Mouse (Mus musculus) heart, embryonic 14.5 days (tissue): Measurements from ENCODE around the gene Ppm1n. TPM values are rescaled to one million over a fixed set of nuclear protein-coding genes. Genes with fewer than 3 reads are reported as not detected.

ENCODE experiments used
- ATAC-seq: fragments of 200-750 bp; cut with Nextera tagmentation; 2 replicates; pipeline ENCODE4 v1.8.0; 2017; ENCODE audit warnings: low read depth, moderate TSS enrichment; ENCODE audit not compliant: insufficient number of reproducible peaks, insufficient read depth, low FRiP score
- H3K27ac ChIP-seq, 2 experiments: fragments of 200-500 bp in 1 of 2; fragments of 300-500 bp in 1 of 2; sonication (generic) in 1 of 2; replicated peaks in 1 of 2; 2 replicates each; pipeline ENCODE4 v1.5.1; 2012 to 2014; ENCODE audit warnings: low read depth in 2 of 2, low read length in 2 of 2, control low read depth in 1 of 2, mild to moderate bottlenecking in 1 of 2, mixed read lengths in 1 of 2; ENCODE audit not compliant: control insufficient read depth in 1 of 2, insufficient read depth in 1 of 2
- H3K27me3 ChIP-seq: fragments of 300-500 bp; sonication (generic); 2 replicates; pipeline ENCODE4 v1.6.1; 2014; ENCODE audit warnings: mild to moderate bottlenecking, low read length, control low read depth; ENCODE audit not compliant: control insufficient read depth, insufficient read depth
- H3K36me3 ChIP-seq: fragments of 300-500 bp; sonication (generic); 2 replicates; pipeline ENCODE4 v1.6.1; 2014; ENCODE audit warnings: mild to moderate bottlenecking, control low read depth, low read length, mixed read lengths; ENCODE audit not compliant: control insufficient read depth, insufficient read depth
- H3K4me1 ChIP-seq, 2 experiments: fragments of 200-500 bp in 1 of 2; fragments of 300-500 bp in 1 of 2; sonication (generic) in 1 of 2; 2 replicates each; pipeline ENCODE4 v1.6.1; 2012 to 2014; ENCODE audit warnings: low read length in 2 of 2, control low read depth in 1 of 2, mixed read lengths in 1 of 2; ENCODE audit not compliant: control insufficient read depth in 2 of 2, insufficient read depth in 2 of 2
- H3K4me2 ChIP-seq: fragments of 300-500 bp; sonication (generic); 2 replicates; pipeline ENCODE4 v1.6.1; 2014; ENCODE audit warnings: mild to moderate bottlenecking, low read length
- H3K4me3 ChIP-seq, 2 experiments: fragments of 200-500 bp in 1 of 2; fragments of 300-500 bp in 1 of 2; sonication (generic) in 1 of 2; 2 replicates each; pipeline ENCODE4 v1.5.1; 2012 to 2014; ENCODE audit warnings: low read length in 2 of 2, mild to moderate bottlenecking in 2 of 2, control low read depth in 1 of 2, low read depth in 1 of 2, moderate library complexity in 1 of 2; ENCODE audit not compliant: control insufficient read depth in 1 of 2, insufficient read depth in 1 of 2
- H3K9ac ChIP-seq: fragments of 300-500 bp; sonication (generic); 2 replicates; pipeline ENCODE4 v1.6.1; 2014; ENCODE audit warnings: mild to moderate bottlenecking, low read length
- H3K9me3 ChIP-seq: fragments of 300-500 bp; sonication (generic); 2 replicates; pipeline ENCODE4 v1.6.1; 2016; ENCODE audit warnings: low read length, control low read depth; ENCODE audit not compliant: control insufficient read depth
- WGBS: fragments of 180-500 bp; shearing (Covaris S2); extraction: QIAGEN DNeasy Blood & Tissue Kit; methylation state at CpG from one replicate; pipeline ENCODE4 v1.1.7; 2014; 5-methylcytosine and 5-hydroxymethylcytosine counted together
- polyA plus RNA-seq: library from polyadenylated mRNA; unstranded; fragments of >200 nt; fragmentation: Nextera tagmentation; extraction: Ambion mirVana; gene quantifications from 2 replicates; pipeline ENCODE4 v1.2.1, GENCODE M21; 2014

The Ppm1n gene
- polyA plus RNA-seq, 1 experiment from 2014 or later: 0.20 TPM

GRCm38 (mm10) chr7:19316451-19317161, 36.7 kb upstream of the Ppm1n start:
- Histone ChIP-seq H3K27me3 (no peaks in the 10 kb centered on the region), H3K4me3 (no peak overlapping the region), H3K36me3 (no peaks in the 10 kb centered on the region), H3K9ac (peak overlapping the region; percentile 11; the same call in 1 of the 2 replicates), H3K9me3 (no peaks in the 10 kb centered on the region), H3K4me1 (peaks cover 13 to 14% of the 10 kb centered on the region in 2 experiments), H3K27ac (peak overlapping the region; percentile 14 to 16; a peak in 2 of 4 replicates), H3K4me2 (no peak overlapping the region)
- WGBS: 50% methylated on average over 14 of the region's 14 CpGs
- ATAC-seq: no peak

GRCm38 (mm10) chr7:19314033-19314432, 34.2 kb upstream of the Ppm1n start:
- 41% methylated on average over 5 of the region's 5 CpGs for WGBS
- H3K36me3 ChIP-seq: no peaks in the 10 kb centered on the region
- no peak overlapping the region for H3K27ac ChIP-seq
- no peak for ATAC-seq
- no peaks in the 10 kb centered on the region for H3K27me3 ChIP-seq
- H3K4me1 ChIP-seq: peaks cover 7 to 13% of the 10 kb centered on the region in 2 experiments
- H3K9ac ChIP-seq: no peak overlapping the region
- H3K4me2 ChIP-seq: no peak overlapping the region
- no peaks in the 10 kb centered on the region for H3K9me3 ChIP-seq
- H3K4me3 ChIP-seq: no peak overlapping the region

GRCm38 (mm10) chr7:19311991-19312390, 32.1 kb upstream of the Ppm1n start:
- no peak for ATAC-seq
- Histone ChIP-seq H3K27me3 (peaks cover under 1% of the 10 kb centered on the region), H3K27ac (no peak overlapping the region), H3K36me3 (no peaks in the 10 kb centered on the region), H3K4me2 (no peak overlapping the region), H3K4me1 (peaks cover 10 to 18% of the 10 kb centered on the region in 2 experiments), H3K9me3 (no peaks in the 10 kb centered on the region), H3K4me3 (no peak overlapping the region), H3K9ac (no peak overlapping the region)
- WGBS: 38% methylated on average over 4 of the region's 4 CpGs

- WGBS: under 1% methylated on average over 48 of the region's 49 CpGs
- H3K9me3 ChIP-seq: no peaks in the 10 kb centered on the region
- peaks cover 20% of the 10 kb centered on the region for H3K27me3 ChIP-seq
- peak within 1 kb of the TSS; percentile 73 for H3K9ac ChIP-seq
- H3K4me1 ChIP-seq: peaks cover 8 to 20% of the 10 kb centered on the region in 2 experiments
- peak; percentile 77 for ATAC-seq
- H3K4me3 ChIP-seq: peak within 1 kb of the TSS; percentile 60 to 69
- peak within 1 kb of the TSS; percentile 99 for H3K4me2 ChIP-seq
- H3K27ac ChIP-seq: peak within 1 kb of the TSS in 1 of 2 experiments; percentile 78; a peak in 1 of 4 replicates
- no peaks in the 10 kb centered on the region for H3K36me3 ChIP-seq
Measured at GRCm38 (mm10) chr7:19309884-19310641, 30.2 kb upstream of the Ppm1n start, which contains the start of gene Fosb. TSS of gene Fosb (minus strand) at chr7:19310051.

GRCm38 (mm10) chr7:19309278-19309883, 29.5 kb upstream of the Ppm1n start:
- no peaks in the 10 kb centered on the region for H3K9me3 ChIP-seq
- peak overlapping the region; percentile 73 for H3K9ac ChIP-seq
- H3K27ac ChIP-seq: no peak overlapping the region; a peak in 1 of 4 replicates
- H3K27me3 ChIP-seq: peaks cover 27% of the 10 kb centered on the region
- H3K4me1 ChIP-seq: peaks cover 9 to 25% of the 10 kb centered on the region in 2 experiments
- H3K4me2 ChIP-seq: peak overlapping the region; percentile 99
- under 1% methylated on average over 48 of the region's 48 CpGs for WGBS
- H3K36me3 ChIP-seq: no peaks in the 10 kb centered on the region
- no peak for ATAC-seq
- H3K4me3 ChIP-seq: peak overlapping the region; percentile 60 to 69

- WGBS: 1% methylated on average over 58 of the region's 58 CpGs
- Histone ChIP-seq H3K4me2 (peak overlapping the region; percentile 99), H3K4me3 (peak overlapping the region; percentile 67 to 69), H3K4me1 (peaks cover 9 to 32% of the 10 kb centered on the region in 2 experiments), H3K9ac (peak overlapping the region; percentile 73), H3K36me3 (no peaks in the 10 kb centered on the region), H3K27ac (peak overlapping the region; percentile 71 to 78), H3K27me3 (peaks cover 34% of the 10 kb centered on the region), H3K9me3 (no peaks in the 10 kb centered on the region)
- ATAC-seq: peak; percentile 79
Measured at GRCm38 (mm10) chr7:19308454-19309277, 28.8 kb upstream of the Ppm1n start.
